Mouse (Mus musculus): Measurements from ENCODE around the gene Noc4l. TPM values are rescaled to one million over a fixed set of nuclear protein-coding genes. Genes with fewer than 3 reads are reported as not detected.

Gene Noc4l
- polyA plus RNA-seq, 1 experiment from 2014 or later, result 48.5 TPM

DNA sequence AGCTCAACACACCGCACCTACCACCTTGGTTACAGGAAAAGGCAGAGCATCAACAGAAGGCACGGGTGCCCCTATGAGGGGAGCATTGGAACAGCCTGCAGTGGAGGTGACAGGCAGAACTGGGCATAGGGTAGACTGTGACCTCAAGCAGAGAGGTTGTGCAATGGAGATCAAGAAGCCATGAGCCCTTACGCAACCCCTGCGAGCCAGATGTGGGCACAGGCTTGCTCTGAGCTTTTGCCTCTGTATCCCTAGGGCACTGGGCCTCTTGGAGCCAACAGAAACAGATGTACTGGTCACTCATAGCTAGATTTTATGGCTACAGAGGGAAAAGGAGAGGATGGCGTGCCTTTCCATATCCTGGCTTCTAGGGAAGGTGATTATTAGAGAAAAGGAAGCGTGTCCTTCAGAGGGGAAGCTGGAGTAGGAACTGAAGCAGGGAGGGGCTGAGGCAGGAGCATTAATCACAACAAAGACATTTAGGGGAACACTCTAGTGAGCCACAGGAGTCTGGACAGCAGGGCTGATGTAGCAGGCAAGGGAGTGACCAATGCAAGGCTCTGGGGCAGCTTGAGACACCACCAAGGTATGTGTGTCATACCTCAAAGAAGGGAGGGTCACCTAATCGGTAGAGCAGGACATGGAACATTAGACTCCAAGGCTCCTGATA, 50.1 kb downstream of the Noc4l start:
- Histone ChIP-seq H3K27me3 (replicated peaks; ENCODE audit: control insufficient read depth, insufficient read depth, low read length) (no peaks in the 10 kb centered on the region), H3K27ac (ENCODE audit: low read depth, low read length) (no peak overlapping the region), H3K4me2 (ENCODE audit: low read length) (no peak overlapping the region), H3K9ac (ENCODE audit: low read depth, low read length) (no peak overlapping the region), H3K36me3 (ENCODE audit: control insufficient read depth, insufficient read depth, low read length) (no peaks in the 10 kb centered on the region), H3K4me1 (ENCODE audit: control insufficient read depth, insufficient read depth, low read depth, low read length) (peaks cover 6% of the 10 kb centered on the region; the same call in 1 of the 2 replicates), H3K9me3 (ENCODE audit: control insufficient read depth, low read length) (no peaks in the 10 kb centered on the region), H3K4me3 (ENCODE audit: low read length) (no peak overlapping the region)
- no peak for ATAC-seq
- WGBS, result 87% methylated on average over 7 of the region's 7 CpGs

Small RNAs within 50 kb of the gene (microRNA-seq; reads per million reads assigned to microRNA genes)
- gene Mir7026, result 3.3 reads per million, percentile 9 among the genes with 10 or more reads in this experiment

Other genes with a start within 250 kb of the Noc4l start
- gene Fbrsl1, start 204.9 kb downstream of the Noc4l start, polyA plus RNA-seq (2015; fragmentation: Nextera tagmentation; extraction: Ambion mirVana), result 10.7 and 13.6 TPM in 2 replicates
- gene Galnt9, start 109.1 kb downstream of the Noc4l start, polyA plus RNA-seq (2015; fragmentation: Nextera tagmentation; extraction: Ambion mirVana), result 24.9 and 26.0 TPM in 2 replicates
- 13.2 and 16.4 TPM in 2 replicates for gene Ddx51, start within 50 bp of the Noc4l start, polyA plus RNA-seq (2015; fragmentation: Nextera tagmentation; extraction: Ambion mirVana)
- gene Ep400, start 117.3 kb upstream of the Noc4l start, polyA plus RNA-seq (2015; fragmentation: Nextera tagmentation; extraction: Ambion mirVana), result 40.0 and 53.4 TPM in 2 replicates
- gene Pus1, start 127.2 kb upstream of the Noc4l start, polyA plus RNA-seq (2015; fragmentation: Nextera tagmentation; extraction: Ambion mirVana), result 19.8 and 23.2 TPM in 2 replicates
- 20.7 and 23.8 TPM in 2 replicates for gene Ulk1, start 156.7 kb upstream of the Noc4l start, polyA plus RNA-seq (2015; fragmentation: Nextera tagmentation; extraction: Ambion mirVana)
- gene Hscb, start 186.4 kb upstream of the Noc4l start, polyA plus RNA-seq (2015; fragmentation: Nextera tagmentation; extraction: Ambion mirVana), result 10.0 and 10.3 TPM in 2 replicates
- gene Chek2, start 186.6 kb upstream of the Noc4l start, polyA plus RNA-seq (2015; fragmentation: Nextera tagmentation; extraction: Ambion mirVana), result 6.2 and 7.4 TPM in 2 replicates
- 14.5 and 16.8 TPM in 2 replicates for gene Ttc28, start 226.4 kb upstream of the Noc4l start, polyA plus RNA-seq (2015; fragmentation: Nextera tagmentation; extraction: Ambion mirVana)

All from hindbrain, embryonic 16.5 days (tissue).